Mouse (Mus musculus): ENCODE results near the gene Lmna.

The Lmna gene

GRCm38 (mm10) chr3:88440500-88441381 is 69.0 kb downstream of the Lmna start:
- peak; percentile 72 for DNase-seq

GRCm38 (mm10) chr3:88439582-88439981 is 70.2 kb downstream of the Lmna start:
- DNase-seq, result no peak

GRCm38 (mm10) chr3:88437454-88437853 is 72.3 kb downstream of the Lmna start:
- DNase-seq, result no peak

GRCm38 (mm10) chr3:88436395-88437201 is 73.2 kb downstream of the Lmna start:
- peak; percentile 82 for DNase-seq

- no peak for DNase-seq
These were observed 74.2 kb downstream of the Lmna start for GRCm38 (mm10) chr3:88435515-88435914.
